Mouse (Mus musculus): Measurements from ENCODE around the gene 9430097D07Rik. TPM values are rescaled to one million over a fixed set of nuclear protein-coding genes. Genes with fewer than 3 reads are reported as not detected.
A peak's percentile ranks its signal among the peaks of the same experiment; 100 is the strongest.

9430097D07Rik gene
- total and polyA plus RNA-seq, 2 experiments from 2014 or later: 0.16 to 0.69 TPM

GRCm38 (mm10) chr2:32574901-32575585 is 441 bp downstream of the 9430097D07Rik start:
- Histone ChIP-seq H3K4me2 (ENCODE audit: low read depth, low read length, poor library complexity, severe bottlenecking) (peak overlapping the region; percentile 85), H3K27me3 (ENCODE audit: insufficient read depth, low read length) (0 out of 2 replicates have a peak, but pooled peaks cover 3% of the 10 kb centered on the region), H3K9ac (replicated peaks; ENCODE audit: low read length, poor library complexity, severe bottlenecking) (peak overlapping the region; percentile 58), H3K4me1 (ENCODE audit: insufficient read depth, low read length) (peaks cover 8% of the 10 kb centered on the region; the same call in 1 of the 2 replicates), H3K9me3 (ENCODE audit: low read length) (no peaks in the 10 kb centered on the region), H3K36me3 (ENCODE audit: insufficient read depth, low read length) (0 out of 2 replicates have a peak, but pooled peaks cover 3% of the 10 kb centered on the region), H3K4me3 (ENCODE audit: low read depth, low read length) (peak overlapping the region; percentile 49), H3K27ac (ENCODE audit: low read depth, low read length) (peak overlapping the region; percentile 77)
- peak; percentile 76 for DNase-seq (ENCODE audit: low spot score)
- TF ChIP-seq CTCF (IDR thresholded peaks at IDR 0.05): peak; percentile 85
- peak; percentile 43 for ATAC-seq (ENCODE audit: low FRiP score)
- WGBS: under 1% methylated on average over 26 of the region's 26 CpGs

GRCm38 (mm10) chr2:32574497-32574896 is 987 bp downstream of the 9430097D07Rik start, which contains the start of gene Pip5kl1:
TSS of gene Pip5kl1 (plus strand) at chr2:32574797.
- WGBS: 81% methylated on average over 6 of the region's 6 CpGs
- H3K4me2 ChIP-seq (ENCODE audit: low read depth, low read length, poor library complexity, severe bottlenecking): peak within 1 kb of the TSS; percentile 85
- no peaks in the 10 kb centered on the region for H3K9me3 ChIP-seq (ENCODE audit: low read length)
- peaks cover 8% of the 10 kb centered on the region; the same call in 1 of the 2 replicates for H3K4me1 ChIP-seq (ENCODE audit: insufficient read depth, low read length)
- H3K4me3 ChIP-seq (ENCODE audit: low read depth, low read length): peak within 1 kb of the TSS; percentile 49
- H3K27ac ChIP-seq (ENCODE audit: low read depth, low read length): peak within 1 kb of the TSS; percentile 77
- DNase-seq (ENCODE audit: low spot score) (no peak), ATAC-seq (ENCODE audit: low FRiP score) (no peak)
- H3K27me3 ChIP-seq (ENCODE audit: insufficient read depth, low read length): 0 out of 2 replicates have a peak, but pooled peaks cover 3% of the 10 kb centered on the region
- H3K9ac ChIP-seq (replicated peaks; ENCODE audit: low read length, poor library complexity, severe bottlenecking): peak within 1 kb of the TSS; percentile 58
- H3K36me3 ChIP-seq (ENCODE audit: insufficient read depth, low read length): 0 out of 2 replicates have a peak, but pooled peaks cover 3% of the 10 kb centered on the region
- no peak for TF ChIP-seq CTCF (IDR thresholded peaks at IDR 0.05)

- H3K4me2 ChIP-seq (ENCODE audit: low read depth, low read length, poor library complexity, severe bottlenecking): no peak overlapping the region
- DNase-seq (ENCODE audit: low spot score) (no peak), ATAC-seq (ENCODE audit: low FRiP score) (no peak)
- peaks cover 8% of the 10 kb centered on the region; the same call in 1 of the 2 replicates for H3K4me1 ChIP-seq (ENCODE audit: insufficient read depth, low read length)
- no peak overlapping the region for H3K4me3 ChIP-seq (ENCODE audit: low read depth, low read length)
- WGBS: 92% methylated on average over 11 of the region's 11 CpGs
- H3K27me3 ChIP-seq (ENCODE audit: insufficient read depth, low read length): 0 out of 2 replicates have a peak, but pooled peaks cover 3% of the 10 kb centered on the region
- H3K9me3 ChIP-seq (ENCODE audit: low read length): no peaks in the 10 kb centered on the region
- H3K27ac ChIP-seq (ENCODE audit: low read depth, low read length): no peak overlapping the region
- H3K9ac ChIP-seq (replicated peaks; ENCODE audit: low read length, poor library complexity, severe bottlenecking): peak overlapping the region; percentile 89; the same call in 1 of the 2 replicates
- peaks cover 13% of the 10 kb centered on the region for H3K36me3 ChIP-seq (ENCODE audit: insufficient read depth, low read length)
- TF ChIP-seq CTCF (IDR thresholded peaks at IDR 0.05): no peak
Measured at GRCm38 (mm10) chr2:32572196-32572595, 3.3 kb downstream of the 9430097D07Rik start.

- H3K4me1 ChIP-seq (ENCODE audit: insufficient read depth, low read length): peaks cover 8% of the 10 kb centered on the region; the same call in 1 of the 2 replicates
- peaks cover 22% of the 10 kb centered on the region for H3K36me3 ChIP-seq (ENCODE audit: insufficient read depth, low read length)
- H3K4me2 ChIP-seq (ENCODE audit: low read depth, low read length, poor library complexity, severe bottlenecking): peak within 1 kb of the TSS; percentile 84
- peak within 1 kb of the TSS; percentile 89 for H3K9ac ChIP-seq (replicated peaks; ENCODE audit: low read length, poor library complexity, severe bottlenecking)
- peak; percentile 75 for ATAC-seq (ENCODE audit: low FRiP score)
- peak within 1 kb of the TSS; percentile 84 for H3K27ac ChIP-seq (ENCODE audit: low read depth, low read length)
- no peaks in the 10 kb centered on the region for H3K9me3 ChIP-seq (ENCODE audit: low read length)
- peak; percentile 95 for DNase-seq (ENCODE audit: low spot score)
- TF ChIP-seq CTCF (IDR thresholded peaks at IDR 0.05): no peak
- 2% methylated on average over 36 of the region's 36 CpGs for WGBS
- peak within 1 kb of the TSS; percentile 66 for H3K4me3 ChIP-seq (ENCODE audit: low read depth, low read length)
- H3K27me3 ChIP-seq (ENCODE audit: insufficient read depth, low read length): no peaks in the 10 kb centered on the region
Measured at GRCm38 (mm10) chr2:32570698-32571494, 4.6 kb downstream of the 9430097D07Rik start, which contains the start of gene Dpm2. TSS of gene Dpm2 (plus strand) at chr2:32570858.

GRCm38 (mm10) chr2:32568941-32569340 is 6.5 kb downstream of the 9430097D07Rik start:
- Histone ChIP-seq H3K9me3 (ENCODE audit: low read length) (no peaks in the 10 kb centered on the region), H3K4me3 (ENCODE audit: low read depth, low read length) (no peak overlapping the region), H3K9ac (replicated peaks; ENCODE audit: low read length, poor library complexity, severe bottlenecking) (no peak overlapping the region), H3K36me3 (ENCODE audit: insufficient read depth, low read length) (peaks cover 42% of the 10 kb centered on the region), H3K4me2 (ENCODE audit: low read depth, low read length, poor library complexity, severe bottlenecking) (no peak overlapping the region), H3K27me3 (ENCODE audit: insufficient read depth, low read length) (no peaks in the 10 kb centered on the region), H3K4me1 (ENCODE audit: insufficient read depth, low read length) (peaks cover 8% of the 10 kb centered on the region; the same call in 1 of the 2 replicates), H3K27ac (ENCODE audit: low read depth, low read length) (no peak overlapping the region)
- 87% methylated on average over 3 of the region's 3 CpGs for WGBS
- no peak for DNase-seq (ENCODE audit: low spot score)
- no peak for ATAC-seq (ENCODE audit: low FRiP score)
- TF ChIP-seq CTCF (IDR thresholded peaks at IDR 0.05): no peak

Data from midbrain, postnatal 0 days (tissue).